Mouse (Mus musculus): ENCODE results near the gene Rgs1. TPM values are rescaled to one million over a fixed set of nuclear protein-coding genes. Genes with fewer than 3 reads are reported as not detected.

The Rgs1 gene
- total RNA-seq (2014; fragmentation: Nextera tagmentation) = 101 and 121 TPM in 2 replicates
- 238 and 262 TPM in 2 replicates for total RNA-seq (2017)
- 0.99 and 1.6 TPM in 2 replicates for polyA plus RNA-seq (2012)

DNA sequence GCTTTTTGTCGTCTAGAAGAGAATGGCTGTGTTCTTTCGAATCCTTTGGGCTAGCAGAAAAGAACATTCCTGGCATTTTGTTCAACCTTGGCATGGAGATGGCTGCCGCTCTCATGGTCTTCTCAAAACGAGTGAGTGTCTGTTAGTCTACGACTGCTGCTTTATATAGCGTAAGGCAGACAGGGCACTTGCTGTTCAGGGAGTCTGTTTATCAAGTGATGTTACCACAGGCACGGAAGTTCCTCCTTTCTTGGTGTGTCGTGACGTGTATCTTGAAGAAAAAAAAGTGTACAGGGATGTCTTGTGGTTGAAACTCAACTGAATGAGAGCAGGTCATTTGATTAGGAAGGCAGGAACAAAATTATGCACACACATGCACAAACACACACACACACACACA, at the start of gene Rgs1:
Rgs1 (minus strand) TSS at position 320 of the 400 bp plus-strand sequence.
- H3K4me1 ChIP-seq (ENCODE audit: insufficient read depth, low read depth, low read length) = peaks cover 11% of the 10 kb centered on the region
- DNase-seq (ENCODE audit: low spot score) = no peak
- peak; percentile 91 for ATAC-seq (ENCODE audit: extremely low read depth, insufficient number of reproducible peaks, low FRiP score, poor library complexity, severe bottlenecking)
- peaks cover 7% of the 10 kb centered on the region for H3K36me3 ChIP-seq (replicated peaks)
- H3K4me3 ChIP-seq (ENCODE audit: low read depth, low read length) = peak within 1 kb of the TSS; percentile 65
- no peak for TF ChIP-seq GATA2 (IDR thresholded peaks at IDR 0.05; ENCODE audit: borderline replicate concordance, low read depth, low read length)
- no peak for TF ChIP-seq CTCF (IDR thresholded peaks at IDR 0.05; ENCODE audit: low read depth, low read length)
- TF ChIP-seq TAL1 (conservative IDR thresholded peaks at IDR 0.05; ENCODE audit: low read depth, low read length) = no peak
- no peak for TF ChIP-seq GATA1 (IDR thresholded peaks at IDR 0.05; ENCODE audit: borderline replicate concordance, low read length)
- peak; percentile 90; the same call in 1 of the 2 replicates for TF ChIP-seq POLR2AphosphoS5 (IDR thresholded peaks at IDR 0.05; ENCODE audit: insufficient replicate concordance, low read depth, low read length)
- H3K27me3 ChIP-seq (ENCODE audit: insufficient read depth, low read length) = no peaks in the 10 kb centered on the region
- H3K9me3 ChIP-seq (replicated peaks) = no peaks in the 10 kb centered on the region

- ATAC-seq (ENCODE audit: extremely low read depth, insufficient number of reproducible peaks, low FRiP score, poor library complexity, severe bottlenecking) = peak; percentile 66
- Histone ChIP-seq H3K36me3 (replicated peaks) (no peaks in the 10 kb centered on the region), H3K9me3 (replicated peaks) (peaks cover 3% of the 10 kb centered on the region; the same call in 1 of the 2 replicates), H3K4me1 (ENCODE audit: insufficient read depth, low read depth, low read length) (peaks cover 10% of the 10 kb centered on the region), H3K27me3 (ENCODE audit: insufficient read depth, low read length) (no peaks in the 10 kb centered on the region), H3K4me3 (ENCODE audit: low read depth, low read length) (no peak overlapping the region)
- DNase-seq (ENCODE audit: low spot score) = no peak
- no peak for TF ChIP-seq GATA1 (IDR thresholded peaks at IDR 0.05; ENCODE audit: borderline replicate concordance, low read length)
- no peak for TF ChIP-seq TAL1 (conservative IDR thresholded peaks at IDR 0.05; ENCODE audit: low read depth, low read length)
- no peak for TF ChIP-seq CTCF (IDR thresholded peaks at IDR 0.05; ENCODE audit: low read depth, low read length)
- no peak for TF ChIP-seq POLR2AphosphoS5 (IDR thresholded peaks at IDR 0.05; ENCODE audit: insufficient replicate concordance, low read depth, low read length)
- TF ChIP-seq GATA2 (IDR thresholded peaks at IDR 0.05; ENCODE audit: borderline replicate concordance, low read depth, low read length) = no peak
Observed at GRCm38 (mm10) chr1:144283020-144284014, 34.3 kb upstream of the Rgs1 start.

- no peak for ATAC-seq (ENCODE audit: extremely low read depth, insufficient number of reproducible peaks, low FRiP score, poor library complexity, severe bottlenecking)
- TF ChIP-seq POLR2AphosphoS5 (IDR thresholded peaks at IDR 0.05; ENCODE audit: insufficient replicate concordance, low read depth, low read length) = no peak
- peaks cover 10% of the 10 kb centered on the region for H3K4me1 ChIP-seq (ENCODE audit: insufficient read depth, low read depth, low read length)
- no peaks in the 10 kb centered on the region for H3K27me3 ChIP-seq (ENCODE audit: insufficient read depth, low read length)
- no peaks in the 10 kb centered on the region for H3K36me3 ChIP-seq (replicated peaks)
- H3K9me3 ChIP-seq (replicated peaks) = peaks cover 6% of the 10 kb centered on the region; the same call in 1 of the 2 replicates
- no peak for DNase-seq (ENCODE audit: low spot score)
- H3K4me3 ChIP-seq (ENCODE audit: low read depth, low read length) = no peak overlapping the region
Observed at GRCm38 (mm10) chr1:144280056-144280455, 31.0 kb upstream of the Rgs1 start.

DNA sequence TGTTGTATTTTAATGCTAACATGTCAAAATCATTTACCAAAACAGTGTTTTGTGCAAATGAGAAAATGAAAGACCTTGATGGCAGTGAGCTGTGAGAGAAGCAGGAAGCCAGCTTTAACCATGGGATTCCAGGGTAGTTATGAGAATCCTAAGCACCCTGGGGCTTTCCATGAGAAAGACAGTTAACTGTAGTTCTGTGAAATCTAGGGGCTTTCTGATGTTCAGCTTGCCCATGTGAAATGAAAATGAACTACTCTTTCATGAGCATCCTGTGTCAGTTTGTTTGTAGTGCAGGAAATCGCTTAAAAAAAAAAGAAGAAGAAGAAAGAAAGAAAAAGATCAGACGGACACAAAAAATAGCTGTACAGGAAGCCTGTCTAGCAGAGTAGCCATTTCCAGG, 23.9 kb upstream of the Rgs1 start:
- Histone ChIP-seq H3K4me1 (ENCODE audit: insufficient read depth, low read depth, low read length) (peaks cover 14% of the 10 kb centered on the region), H3K36me3 (replicated peaks) (no peaks in the 10 kb centered on the region), H3K27me3 (ENCODE audit: insufficient read depth, low read length) (no peaks in the 10 kb centered on the region), H3K9me3 (replicated peaks) (0 out of 2 replicates have a peak, but pooled peaks cover 3% of the 10 kb centered on the region), H3K4me3 (ENCODE audit: low read depth, low read length) (no peak overlapping the region)
- no peak for DNase-seq (ENCODE audit: low spot score)
- no peak for ATAC-seq (ENCODE audit: extremely low read depth, insufficient number of reproducible peaks, low FRiP score, poor library complexity, severe bottlenecking)
- TF ChIP-seq GATA1 (IDR thresholded peaks at IDR 0.05; ENCODE audit: borderline replicate concordance, low read length) (no peak), CTCF (IDR thresholded peaks at IDR 0.05; ENCODE audit: low read depth, low read length) (no peak), TAL1 (conservative IDR thresholded peaks at IDR 0.05; ENCODE audit: low read depth, low read length) (no peak), POLR2AphosphoS5 (IDR thresholded peaks at IDR 0.05; ENCODE audit: insufficient replicate concordance, low read depth, low read length) (no peak), GATA2 (IDR thresholded peaks at IDR 0.05; ENCODE audit: borderline replicate concordance, low read depth, low read length) (no peak)

GRCm38 (mm10) chr1:144269112-144269511, 20.1 kb upstream of the Rgs1 start:
- Histone ChIP-seq H3K4me1 (ENCODE audit: insufficient read depth, low read depth, low read length) (peaks cover 21% of the 10 kb centered on the region), H3K36me3 (replicated peaks) (no peaks in the 10 kb centered on the region), H3K9me3 (replicated peaks) (no peaks in the 10 kb centered on the region), H3K27me3 (ENCODE audit: insufficient read depth, low read length) (no peaks in the 10 kb centered on the region), H3K4me3 (ENCODE audit: low read depth, low read length) (no peak overlapping the region)
- TF ChIP-seq TAL1 (conservative IDR thresholded peaks at IDR 0.05; ENCODE audit: low read depth, low read length) (no peak), GATA1 (IDR thresholded peaks at IDR 0.05; ENCODE audit: borderline replicate concordance, low read length) (no peak), POLR2AphosphoS5 (IDR thresholded peaks at IDR 0.05; ENCODE audit: insufficient replicate concordance, low read depth, low read length) (no peak), GATA2 (IDR thresholded peaks at IDR 0.05; ENCODE audit: borderline replicate concordance, low read depth, low read length) (no peak), CTCF (IDR thresholded peaks at IDR 0.05; ENCODE audit: low read depth, low read length) (no peak)
- DNase-seq (ENCODE audit: low spot score) (no peak), ATAC-seq (ENCODE audit: extremely low read depth, insufficient number of reproducible peaks, low FRiP score, poor library complexity, severe bottlenecking) (peak; percentile 65)
